8 mouse cellular contexts compared by ENCODE assay signal in genomic region chr6:148046881-148047649, GRCm38 (mm10). TPM values are rescaled to one million over a fixed set of nuclear protein-coding genes. Genes with fewer than 3 reads are reported as not detected.
DNase-seq lines count a peak whose midpoint lies in the region; ATAC-seq and TF ChIP-seq lines count a peak whose summit lies in the region.

Far2 (plus strand) TSS chr6:148047259.

- H3K9me3 ChIP-seq in ES-Bruce4 (replicated peaks; ENCODE audit: control insufficient read depth, insufficient read depth, low read length, poor library complexity, severe bottlenecking): no peaks in the 10 kb centered on the region
- no peaks in the 10 kb centered on the region for H3K9me3 ChIP-seq in embryonic facial prominence, embryonic 10.5 days
- H3K9me3 ChIP-seq in hindbrain, embryonic 11.5 days (ENCODE audit: control insufficient read depth, low read length): no peaks in the 10 kb centered on the region
- no peaks in the 10 kb centered on the region for H3K9me3 ChIP-seq in neural tube, embryonic 15.5 days (replicated peaks)

- TF ChIP-seq EP300 in ES-Bruce4 (IDR thresholded peaks at IDR 0.05; ENCODE audit: insufficient read depth, low read depth, low read length): no peak

- peak within 1 kb of the TSS; percentile 27 for H3K9ac ChIP-seq in ES-Bruce4 (ENCODE audit: low read depth, poor library complexity, severe bottlenecking)
- H3K9ac ChIP-seq in hindbrain, embryonic 11.5 days (ENCODE audit: low read depth, low read length): peak within 1 kb of the TSS; percentile 61
- peak within 1 kb of the TSS; percentile 67 for H3K9ac ChIP-seq in neural tube, embryonic 15.5 days (replicated peaks)

- TF ChIP-seq POLR2A in ES-Bruce4 (IDR thresholded peaks at IDR 0.05; ENCODE audit: insufficient read depth, low read length): no peak

- 3% methylated on average over 34 of the region's 34 CpGs for WGBS in embryonic facial prominence, embryonic 10.5 days
- WGBS in hindbrain, embryonic 11.5 days: 4% methylated on average over 34 of the region's 34 CpGs
- WGBS in neural tube, embryonic 15.5 days: 2% methylated on average over 34 of the region's 34 CpGs

- intact Hi-C loops in left cerebral cortex, postnatal 36 days (cut with DNase I): no loop called here

- TF ChIP-seq CTCF in ES-Bruce4 (IDR thresholded peaks at IDR 0.05; ENCODE audit: low read depth, low read length): no peak

- no peaks in the 10 kb centered on the region for H3K4me1 ChIP-seq in ES-Bruce4 (ENCODE audit: control insufficient read depth, insufficient read depth, low read length)
- peaks cover 9% of the 10 kb centered on the region for H3K4me1 ChIP-seq in embryonic facial prominence, embryonic 10.5 days
- no peaks in the 10 kb centered on the region for H3K4me1 ChIP-seq in hindbrain, embryonic 11.5 days (replicated peaks; ENCODE audit: control insufficient read depth, insufficient read depth, low read length)
- peaks cover 14% of the 10 kb centered on the region; the same call in 1 of the 2 replicates for H3K4me1 ChIP-seq in neural tube, embryonic 15.5 days

- peak within 1 kb of the TSS; percentile 65 for H3K4me2 ChIP-seq in hindbrain, embryonic 11.5 days (replicated peaks; ENCODE audit: low read depth, low read length)
- H3K4me2 ChIP-seq in neural tube, embryonic 15.5 days: peak within 1 kb of the TSS; percentile 88

- peak within 1 kb of the TSS; percentile 36 for H3K4me3 ChIP-seq in ES-Bruce4 (ENCODE audit: low read depth, low read length)
- peak within 1 kb of the TSS; percentile 59 for H3K4me3 ChIP-seq in embryonic facial prominence, embryonic 10.5 days
- H3K4me3 ChIP-seq in hindbrain, embryonic 11.5 days (ENCODE audit: low read depth, low read length): peak within 1 kb of the TSS; percentile 37
- peak within 1 kb of the TSS; percentile 52 for H3K4me3 ChIP-seq in neural tube, embryonic 15.5 days (replicated peaks)

- H3K36me3 ChIP-seq in ES-Bruce4 (ENCODE audit: control insufficient read depth, insufficient read depth, low read length, poor library complexity, severe bottlenecking): no peaks in the 10 kb centered on the region
- H3K36me3 ChIP-seq in embryonic facial prominence, embryonic 10.5 days (replicated peaks): no peaks in the 10 kb centered on the region
- H3K36me3 ChIP-seq in hindbrain, embryonic 11.5 days (ENCODE audit: control insufficient read depth, insufficient read depth, low read length): no peaks in the 10 kb centered on the region
- no peaks in the 10 kb centered on the region for H3K36me3 ChIP-seq in neural tube, embryonic 15.5 days

- peak; percentile 70 for ATAC-seq in hindbrain, embryonic 11.5 days (ENCODE audit: low FRiP score)
- peak; percentile 91 for ATAC-seq in neural tube, embryonic 15.5 days (ENCODE audit: low FRiP score)

- DNase-seq in R1 (ENCODE audit: low read depth, low spot score): peak; percentile 10
- DNase-seq in embryonic facial prominence, embryonic 10.5 days (ENCODE audit: low spot score): peak; percentile 34
- DNase-seq in hindbrain, embryonic 11.5 days (ENCODE audit: low spot score): peak; percentile 25
- peak; percentile 58 to 65 for DNase-seq in left cerebral cortex, postnatal 36 days (ENCODE audit: low spot score in 2 of 2)
- no peak for DNase-seq in testis, postnatal 10 days (ENCODE audit: low spot score)
- no peak for DNase-seq in spleen, postnatal 4 days (ENCODE audit: low spot score in 2 of 2)

- no peak within 1 kb of the TSS for H3K27ac ChIP-seq in ES-Bruce4 (ENCODE audit: insufficient read depth, low read length)
- peak within 1 kb of the TSS; percentile 57 for H3K27ac ChIP-seq in embryonic facial prominence, embryonic 10.5 days (replicated peaks)
- no peak within 1 kb of the TSS for H3K27ac ChIP-seq in hindbrain, embryonic 11.5 days (ENCODE audit: low read depth, low read length)
- peak within 1 kb of the TSS; percentile 69 for H3K27ac ChIP-seq in neural tube, embryonic 15.5 days (replicated peaks)

- H3K27me3 ChIP-seq in ES-Bruce4 (ENCODE audit: control insufficient read depth, insufficient read depth, low read length, poor library complexity, severe bottlenecking): no peaks in the 10 kb centered on the region; the same call in 1 of the 2 replicates
- H3K27me3 ChIP-seq in embryonic facial prominence, embryonic 10.5 days (replicated peaks; ENCODE audit: low read depth, poor library complexity, severe bottlenecking): peaks cover 34% of the 10 kb centered on the region
- no peaks in the 10 kb centered on the region for H3K27me3 ChIP-seq in hindbrain, embryonic 11.5 days (ENCODE audit: control insufficient read depth, insufficient read depth, low read length)
- H3K27me3 ChIP-seq in neural tube, embryonic 15.5 days (replicated peaks): no peaks in the 10 kb centered on the region

RNA-seq across cellular contexts. Expression of gene Far2, which starts in this region (rescaled TPM):
- 0.37 TPM in 1 of 2 replicates, not detected in the other for polyA plus RNA-seq in ES-Bruce4 (2011; ENCODE audit: insufficient read depth, insufficient read length, low read depth, missing spikeins)
- 1.8 and 2.0 TPM in 2 replicates for polyA plus RNA-seq in embryonic facial prominence, embryonic 10.5 days (2016; fragmentation: Nextera tagmentation; extraction: Ambion mirVana)
- 1.9 and 3.8 TPM in 2 replicates for polyA plus RNA-seq in hindbrain, embryonic 11.5 days (2014; fragmentation: Nextera tagmentation; extraction: Ambion mirVana)
- total RNA-seq in left cerebral cortex, postnatal 36 days (2021): 10 to 100 TPM; 19.6 to 20.1 TPM
- 19.3 and 24.3 TPM in 2 replicates for polyA plus RNA-seq in neural tube, embryonic 15.5 days (2015; fragmentation: Nextera tagmentation; extraction: Ambion mirVana)

Comparison
In these comparisons a context has a peak if more than half of its experiments do, and no peak if none do; other contexts are left out.
1. H3K27ac ChIP-seq: peak in embryonic facial prominence, embryonic 10.5 days (single experiment) and neural tube, embryonic 15.5 days (single experiment); none in ES-Bruce4 (single experiment) and hindbrain, embryonic 11.5 days (single experiment).
2. DNase-seq: peak in R1 (single experiment), embryonic facial prominence, embryonic 10.5 days (single experiment), hindbrain, embryonic 11.5 days (single experiment) and left cerebral cortex, postnatal 36 days (2 of 2); none in testis, postnatal 10 days (single experiment) and spleen, postnatal 4 days (0 of 2).
3. Peak in every context shown above with its lines, with median percentiles within 50 percentile points of each other: H3K4me3 ChIP-seq and H3K9ac ChIP-seq.